Mouse (Mus musculus) large intestine, adult 2 months (tissue): ENCODE results near the gene Aqp1. TPM values are rescaled to one million over a fixed set of nuclear protein-coding genes. Genes with fewer than 3 reads are reported as not detected.

Source experiments
- DNase-seq: peaks from one replicate; pipeline ENCODE4 v3.0.0-alpha.2; 2012; ENCODE audit warnings: low read depth, low spot score
- WGBS: fragments of 180-500 bp; shearing (Covaris S2); methylation state at CpG from one replicate; pipeline ENCODE4 v1.1.7; 2018; 5-methylcytosine and 5-hydroxymethylcytosine counted together
- polyA plus RNA-seq: library from polyadenylated mRNA; depleted of rRNA; stranded (reverse); fragments of >200 nt; gene quantifications from 2 replicates; pipeline ENCODE4 v1.2.3, GENCODE M21; 2012; rRNA removed

The Aqp1 gene
- polyA plus RNA-seq = 168 and 286 TPM in 2 replicates

DNA sequence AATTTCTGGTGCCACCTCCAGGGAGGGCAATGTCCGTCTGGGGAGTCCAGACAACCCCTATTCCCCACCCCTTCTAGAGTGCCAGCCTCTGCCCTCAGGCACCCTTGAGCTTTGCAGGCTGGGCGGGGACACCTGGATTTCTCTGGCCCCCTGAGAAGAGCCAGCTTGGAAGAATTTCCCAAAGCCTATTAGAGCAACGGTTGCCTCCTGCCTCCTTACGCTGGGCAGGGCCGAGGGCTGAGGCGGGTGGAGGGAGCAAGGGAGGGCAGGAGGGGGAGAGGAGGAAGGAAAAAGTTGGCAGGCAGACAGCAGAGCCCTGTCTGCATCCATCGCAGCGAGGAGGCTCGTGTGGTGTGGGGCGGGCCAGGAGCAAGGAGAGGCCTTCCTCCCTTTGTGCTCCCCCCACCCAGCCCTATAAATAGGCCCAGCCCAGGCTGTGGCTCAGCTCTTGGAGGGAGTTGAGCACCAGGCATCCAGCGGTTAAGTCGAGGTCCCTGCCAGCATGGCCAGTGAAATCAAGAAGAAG is at the start of gene Aqp1:
Aqp1 (plus strand) TSS at position 444 of the 526 bp plus-strand sequence.
- DNase-seq = no peak
- WGBS = 4% methylated on average over 12 of the region's 12 CpGs

DNA sequence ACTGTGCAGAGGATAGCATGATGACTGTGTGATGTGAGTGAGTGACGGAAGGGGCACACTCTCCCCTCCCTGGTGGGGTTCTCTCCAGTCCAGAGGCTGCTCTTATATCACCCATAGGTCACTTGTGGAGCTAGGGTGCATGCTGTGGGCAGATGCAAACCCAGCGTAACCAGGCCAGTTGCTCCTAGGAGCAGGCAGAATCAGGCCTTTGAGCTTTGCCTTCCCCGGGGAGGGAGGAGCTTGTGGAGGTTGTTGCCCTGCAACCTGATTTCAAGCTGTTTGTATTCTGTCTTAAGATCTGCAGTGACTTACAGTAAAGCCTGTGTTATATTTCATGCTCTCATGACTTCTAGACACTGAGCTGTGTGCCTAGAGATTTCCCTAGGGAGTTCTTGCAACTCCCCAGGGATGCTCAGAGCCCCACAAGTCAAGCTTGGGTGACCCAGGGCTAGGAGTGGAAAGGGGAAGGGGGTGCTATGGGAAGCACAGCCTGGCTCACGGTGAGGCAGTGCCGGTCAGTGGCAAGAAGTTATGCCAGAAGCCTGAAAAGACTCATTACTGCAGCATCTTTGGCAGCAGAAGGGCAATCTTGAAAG is 48.1 kb upstream of the Aqp1 start:
- WGBS = 73% methylated on average over 5 of the region's 5 CpGs
- DNase-seq = no peak

DNA sequence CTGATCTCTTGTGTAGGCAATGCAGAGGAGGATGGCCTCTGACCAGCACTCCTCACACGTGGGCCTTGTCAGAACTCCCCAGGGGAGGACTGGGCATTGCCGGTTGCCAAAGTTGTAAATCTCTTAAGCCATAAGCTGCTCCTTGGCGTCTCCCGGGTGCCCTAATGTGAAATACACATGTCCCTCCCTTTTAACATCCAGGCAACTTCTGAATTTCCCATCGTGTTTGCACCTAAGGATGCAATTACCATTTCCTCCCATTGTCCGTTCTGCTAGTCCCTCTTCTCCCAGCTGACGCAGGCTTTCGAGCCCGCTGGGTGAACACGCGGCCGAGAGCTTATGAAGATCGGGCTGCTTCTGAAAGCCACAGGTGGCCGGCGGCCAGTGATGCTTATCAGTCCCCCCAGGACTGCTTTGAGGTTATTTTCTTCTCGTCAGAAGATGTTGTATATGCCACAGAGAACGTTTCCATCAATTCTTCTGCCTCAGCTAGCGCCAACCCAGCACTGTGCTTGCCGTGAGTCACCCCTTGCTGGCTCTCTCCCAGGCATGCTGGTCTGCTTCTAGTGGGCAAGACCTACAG is 41.6 kb upstream of the Aqp1 start:
- 70% methylated on average over 19 of the region's 19 CpGs for WGBS
- DNase-seq = no peak

DNA sequence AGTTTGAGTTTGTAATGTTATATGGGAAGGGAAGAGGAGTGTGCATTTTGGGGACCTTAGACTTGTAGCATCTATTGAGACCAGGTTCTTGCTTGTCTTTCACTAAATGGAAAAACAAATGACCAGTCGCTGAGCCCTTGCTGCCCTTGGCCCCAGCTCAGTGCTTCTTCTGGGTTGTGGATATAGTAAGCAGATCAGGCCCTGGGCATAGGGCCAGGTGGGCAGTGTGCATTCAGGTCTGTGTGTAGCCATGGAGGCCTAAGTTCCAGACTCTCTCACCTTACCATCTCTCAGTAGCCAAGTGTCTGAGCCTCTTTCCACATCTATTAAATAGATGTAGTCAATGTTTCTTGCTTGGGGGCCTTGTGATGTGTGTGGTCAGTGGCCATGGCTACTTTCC is 40.9 kb upstream of the Aqp1 start:
- DNase-seq = no peak
- WGBS = 79% methylated on average over 1 of the region's 1 CpGs

DNA sequence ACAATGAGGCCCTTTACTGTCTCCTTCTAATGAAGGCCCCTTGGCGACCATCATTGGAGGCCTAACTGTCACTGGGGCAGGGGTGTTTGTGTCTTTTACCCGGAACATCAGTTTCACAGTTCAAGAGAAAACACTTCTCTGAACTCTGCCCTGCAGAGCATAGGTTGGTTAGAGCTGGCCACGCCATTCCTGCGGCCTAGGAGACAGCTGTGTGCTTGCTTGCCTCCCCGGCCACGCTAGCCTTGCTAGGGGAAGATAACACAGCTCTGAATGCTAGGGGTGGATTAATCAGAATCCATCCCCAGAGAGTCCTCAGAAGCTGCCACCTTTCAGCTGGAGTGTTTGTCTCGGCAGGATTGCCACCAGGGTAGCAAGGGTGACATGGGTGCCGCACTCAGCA is 36.8 kb upstream of the Aqp1 start:
- 54% methylated on average over 8 of the region's 8 CpGs for WGBS
- no peak for DNase-seq

DNA sequence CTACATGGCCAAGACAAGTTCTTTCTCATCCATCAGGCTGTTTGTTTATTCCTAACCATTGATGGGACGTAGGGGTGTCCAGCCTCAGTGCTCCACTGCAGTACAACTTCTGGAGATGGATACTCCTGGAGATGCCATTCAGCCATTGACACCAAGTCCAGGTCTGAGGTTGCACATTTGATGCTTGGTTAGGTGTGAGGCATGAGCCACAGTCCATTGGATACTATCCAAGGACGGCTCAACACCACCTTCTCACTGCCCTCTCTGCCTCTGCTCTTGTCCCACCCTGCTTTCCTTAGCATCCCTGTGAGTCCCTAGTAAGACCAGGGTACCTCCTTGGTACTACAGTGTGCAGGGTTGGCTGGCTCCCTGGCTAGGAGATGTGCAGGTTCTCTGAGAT is 36.3 kb upstream of the Aqp1 start:
- DNase-seq = no peak
- 88% methylated on average over 2 of the region's 2 CpGs for WGBS

DNA sequence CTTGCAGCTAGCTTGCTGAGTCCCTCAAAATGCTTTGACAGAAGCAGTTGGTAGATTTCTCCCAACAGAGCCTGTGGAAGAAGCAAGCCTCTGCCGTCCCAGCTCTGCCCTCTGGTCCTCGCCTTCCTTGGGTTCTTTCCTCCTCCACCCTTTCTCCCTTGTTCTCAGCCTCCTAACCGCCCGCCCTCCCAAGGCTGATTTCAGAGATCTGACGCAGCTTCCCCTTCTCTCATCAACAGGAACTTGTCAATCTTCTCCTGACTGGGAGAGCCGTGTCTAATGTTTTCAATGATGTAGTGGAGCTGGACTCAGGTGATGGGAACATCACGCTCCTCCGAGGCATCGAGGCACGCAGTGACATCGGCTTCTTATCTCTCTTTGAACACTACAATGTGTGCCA is 35.5 kb upstream of the Aqp1 start:
- 91% methylated on average over 11 of the region's 11 CpGs for WGBS
- DNase-seq = no peak

DNA sequence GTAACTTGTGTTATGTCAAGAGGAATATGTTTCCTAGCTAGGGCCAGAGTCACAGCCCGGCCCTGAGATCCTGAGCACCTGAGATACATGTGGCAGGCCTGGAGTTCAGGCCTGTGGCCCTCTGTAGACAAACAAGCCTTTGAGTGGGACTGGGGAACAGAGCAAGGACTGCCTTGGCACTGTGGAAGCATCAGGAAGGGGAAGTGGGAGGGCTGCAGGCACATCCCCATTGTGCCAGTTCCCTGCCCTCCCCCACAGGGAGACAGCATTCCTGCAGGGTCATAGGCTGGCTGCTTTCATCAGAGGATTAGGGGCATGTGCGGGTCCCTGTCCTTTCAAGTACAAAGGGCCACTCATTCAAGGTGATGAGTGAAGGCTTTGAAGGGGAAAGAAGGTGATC is 26.1 kb upstream of the Aqp1 start:
- DNase-seq = no peak
- WGBS = 83% methylated on average over 2 of the region's 2 CpGs

DNA sequence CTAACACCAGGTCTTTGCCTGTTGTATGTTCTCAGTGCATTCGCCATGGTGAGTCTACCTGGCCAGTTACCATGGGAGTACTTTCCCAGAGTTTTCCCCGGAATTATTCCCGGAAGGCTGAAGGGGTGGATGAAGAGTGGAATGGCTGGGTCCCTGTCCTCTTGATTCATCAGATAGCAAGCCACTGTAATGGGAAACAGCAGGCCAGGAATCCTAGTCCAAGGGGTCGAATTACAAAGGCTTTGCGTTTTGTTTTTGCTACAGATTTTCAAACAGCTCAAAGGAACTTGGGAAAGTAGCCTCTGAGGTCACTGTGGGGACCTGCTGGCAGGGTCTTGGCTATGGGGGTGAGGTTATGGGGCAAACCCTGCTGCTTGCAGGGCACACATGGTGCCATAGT is 24.3 kb upstream of the Aqp1 start:
- no peak for DNase-seq
- 79% methylated on average over 5 of the region's 5 CpGs for WGBS

DNA sequence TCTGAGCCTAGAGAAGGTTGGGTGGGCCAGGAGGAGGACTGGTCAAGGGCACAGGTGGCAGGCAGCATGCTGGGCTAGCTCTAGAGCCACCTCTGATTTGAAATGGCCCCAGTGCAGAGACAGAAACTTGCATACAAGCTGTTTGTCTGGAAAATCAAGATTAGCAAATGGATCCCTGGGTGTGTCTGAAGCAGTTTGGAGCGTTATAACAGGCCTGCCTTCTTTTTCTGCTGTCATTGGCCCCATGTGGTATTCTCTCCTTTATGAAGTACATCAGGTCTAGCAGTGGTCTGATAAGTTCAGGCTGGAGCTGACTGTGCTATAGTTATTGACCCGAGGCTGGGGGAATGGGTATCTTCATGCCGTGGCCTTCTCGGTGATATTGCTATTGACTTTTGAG is 22.3 kb upstream of the Aqp1 start:
- 49% methylated on average over 4 of the region's 4 CpGs for WGBS
- DNase-seq = no peak

DNA sequence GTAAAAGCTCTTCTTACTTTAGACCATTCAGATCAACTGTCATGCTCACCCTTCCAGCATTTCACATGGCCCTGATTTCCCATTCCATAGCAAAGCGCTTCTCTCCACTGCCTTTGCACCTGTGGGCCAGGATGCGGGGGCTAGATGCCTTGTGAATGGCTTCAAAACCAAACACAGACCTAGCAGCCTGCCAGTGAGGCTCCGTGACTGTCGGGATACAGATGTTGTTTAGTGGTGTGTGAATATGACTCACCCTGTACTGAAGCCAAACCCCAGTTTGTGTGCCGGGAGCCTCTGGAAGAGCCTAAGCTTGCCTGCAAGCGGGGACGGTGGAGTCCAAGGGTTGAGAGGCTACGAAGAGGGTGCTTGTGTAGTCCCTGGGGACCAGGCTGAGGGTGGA is 21.6 kb upstream of the Aqp1 start:
- 25% methylated on average over 8 of the region's 8 CpGs for WGBS

DNA sequence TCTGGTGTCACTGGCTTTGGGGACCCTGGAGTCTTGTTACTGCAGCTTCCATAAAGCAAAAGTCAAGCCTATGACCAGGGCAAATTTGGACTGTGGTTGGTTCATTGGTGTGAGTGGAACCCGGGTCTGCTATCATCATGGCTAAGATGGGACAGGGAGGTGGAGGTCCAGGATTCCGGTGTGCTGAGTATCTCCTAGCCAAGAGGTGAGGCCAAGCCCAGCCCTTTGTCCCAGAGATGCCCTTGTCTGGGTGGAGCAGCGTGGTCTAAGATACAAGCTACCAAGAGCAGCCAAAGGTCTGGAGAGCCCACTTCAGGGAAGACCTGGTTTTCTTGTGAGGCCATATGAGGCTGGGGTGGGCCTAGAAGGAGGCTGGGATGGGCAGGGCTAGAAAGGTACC is 17.6 kb upstream of the Aqp1 start:
- 98% methylated on average over 3 of the region's 3 CpGs for WGBS
- DNase-seq = no peak

More for the DNA sequence above, 21.6 kb upstream of the Aqp1 start:
- DNase-seq = no peak

DNA sequence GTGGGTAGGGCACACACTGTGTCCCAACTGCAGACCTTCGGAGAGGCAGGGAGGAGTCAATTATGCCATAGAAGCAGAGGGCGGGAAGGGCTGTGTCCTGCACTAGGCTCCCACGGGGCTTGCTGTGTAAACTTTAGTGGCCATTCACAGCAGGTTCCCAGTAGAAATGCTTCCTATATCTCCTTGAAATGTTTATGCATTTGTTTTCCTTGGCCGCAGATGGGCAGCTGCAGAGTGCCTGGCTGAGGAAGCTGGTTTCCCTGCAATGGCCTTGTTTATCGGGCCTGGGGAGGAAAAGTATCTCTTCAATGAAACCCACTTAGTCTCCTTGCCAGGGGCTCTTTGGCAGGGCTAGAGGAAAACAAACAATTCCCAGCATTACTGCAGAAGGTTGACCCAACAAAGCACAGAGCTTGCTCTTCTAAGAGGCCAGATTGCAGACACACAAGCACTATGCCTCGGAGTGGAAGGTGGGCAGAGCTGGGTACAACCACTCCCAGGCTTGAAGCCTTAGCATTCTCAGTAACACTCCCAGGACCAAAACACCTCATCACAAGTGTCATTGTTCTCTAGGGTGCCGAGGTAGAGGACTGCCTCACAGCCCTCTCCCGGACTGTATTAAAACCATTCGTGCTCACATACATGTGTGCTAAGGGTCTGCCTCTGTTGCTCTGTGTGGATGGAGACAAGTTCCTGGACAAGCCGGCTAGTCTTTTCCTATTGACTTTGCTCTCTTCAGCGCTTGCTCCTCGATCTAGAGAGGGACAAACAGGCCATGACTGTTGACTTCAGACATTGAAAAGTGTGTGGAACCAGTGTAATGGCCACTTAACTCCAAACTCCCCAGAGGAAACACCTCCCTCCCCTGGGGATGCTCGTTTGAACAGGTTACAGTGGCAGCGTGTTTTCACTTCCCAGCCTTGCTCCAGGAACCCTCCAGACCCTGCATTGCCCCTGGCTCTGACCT is 16.4 kb upstream of the Aqp1 start:
- no peak for DNase-seq
- WGBS = 49% methylated on average over 14 of the region's 14 CpGs

DNA sequence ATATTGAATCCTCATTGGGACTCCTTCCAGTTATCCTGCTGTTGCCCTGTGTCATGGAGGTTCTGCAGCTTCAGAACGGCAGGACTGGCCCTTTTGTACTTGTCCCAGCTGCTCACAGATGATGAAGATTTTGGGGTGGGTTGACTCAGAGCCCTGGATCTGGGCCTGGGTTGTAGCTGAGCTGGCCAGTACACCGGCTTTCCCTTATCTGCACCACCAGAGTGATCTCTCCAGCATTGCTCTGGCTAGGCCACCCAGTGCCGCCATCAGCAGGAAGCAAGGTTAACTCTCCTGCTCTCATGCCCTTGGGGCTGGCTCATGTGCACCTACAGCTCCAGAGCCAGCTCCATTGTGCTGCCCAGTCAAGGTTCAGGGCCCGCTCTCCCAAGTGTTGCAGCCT is 15.3 kb upstream of the Aqp1 start:
- 85% methylated on average over 4 of the region's 4 CpGs for WGBS
- no peak for DNase-seq

DNA sequence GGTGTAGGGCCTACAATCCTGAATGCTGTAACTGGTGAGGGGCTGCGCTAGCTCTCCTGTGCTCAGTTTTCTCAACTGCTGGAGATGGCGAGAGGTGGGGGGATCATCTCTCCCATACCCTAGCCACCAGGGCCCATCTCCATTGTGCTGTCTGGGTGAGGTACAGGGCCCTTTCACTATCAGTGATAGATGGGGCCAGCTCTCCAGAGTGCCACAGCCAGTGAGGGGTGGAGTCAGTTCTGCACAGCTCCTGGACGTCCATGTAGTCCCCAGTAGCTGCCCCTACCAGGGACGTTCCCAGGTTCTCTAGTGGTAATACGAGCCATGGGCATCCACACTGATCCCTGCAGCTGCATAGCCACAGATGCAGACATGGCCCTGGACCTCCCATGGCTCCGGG is 14.7 kb upstream of the Aqp1 start:
- no peak for DNase-seq
- 94% methylated on average over 6 of the region's 6 CpGs for WGBS

DNA sequence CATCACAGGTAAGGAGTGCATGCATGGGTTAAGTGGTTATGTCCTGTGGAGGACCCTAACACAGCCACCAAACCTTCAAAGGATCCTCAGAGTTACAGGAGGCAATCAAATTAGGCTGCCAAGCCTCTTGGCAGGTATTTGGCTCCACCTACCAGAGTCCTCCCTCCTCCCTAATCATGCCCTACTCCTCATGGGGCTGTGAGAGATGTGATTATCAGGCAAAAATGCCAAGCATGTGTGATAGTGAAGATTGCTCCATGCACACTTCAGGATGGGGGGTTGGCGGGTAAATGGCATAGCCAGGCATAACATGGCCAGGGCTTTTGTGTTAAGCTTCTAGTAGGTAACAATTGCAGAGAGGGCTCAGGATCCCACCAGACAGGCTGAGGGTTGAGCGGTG is 13.3 kb upstream of the Aqp1 start:
- WGBS = 83% methylated on average over 2 of the region's 2 CpGs
- no peak for DNase-seq

DNA sequence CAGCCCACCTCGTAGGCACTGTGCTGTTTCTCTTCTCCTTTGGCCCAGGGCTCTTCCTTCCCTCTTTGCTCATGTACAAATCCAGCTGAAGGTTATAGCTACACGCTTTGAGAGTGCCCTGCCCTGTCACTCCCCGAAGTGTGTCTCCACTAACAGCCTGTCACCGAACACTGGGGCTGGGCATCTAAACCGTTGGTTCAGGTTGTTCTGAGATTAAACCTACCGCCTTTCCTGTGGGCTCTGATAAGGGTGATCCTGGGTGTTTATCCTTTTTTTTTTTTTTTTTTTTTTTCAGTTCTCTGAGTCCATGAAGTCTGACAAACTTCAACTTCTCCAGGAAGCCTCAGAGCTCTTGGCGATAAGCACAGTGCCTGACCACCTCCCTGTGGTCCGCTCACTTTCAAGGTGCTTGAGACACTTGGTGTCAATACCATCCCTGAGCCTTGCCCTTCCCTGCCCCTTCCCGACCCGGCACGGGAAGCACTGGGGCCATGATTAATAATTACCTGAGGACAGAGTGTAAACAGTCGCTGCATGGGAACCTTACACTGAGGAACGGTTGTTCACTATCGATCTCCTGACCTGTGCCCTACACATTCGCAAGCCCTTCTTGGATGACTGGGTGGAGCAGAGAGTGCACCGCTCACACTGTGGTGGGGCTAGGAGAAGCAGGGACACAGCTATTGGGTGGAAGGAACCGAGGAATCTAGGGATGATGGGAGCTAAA is 12.2 kb upstream of the Aqp1 start:
- 30% methylated on average over 17 of the region's 17 CpGs for WGBS
- no peak for DNase-seq

DNA sequence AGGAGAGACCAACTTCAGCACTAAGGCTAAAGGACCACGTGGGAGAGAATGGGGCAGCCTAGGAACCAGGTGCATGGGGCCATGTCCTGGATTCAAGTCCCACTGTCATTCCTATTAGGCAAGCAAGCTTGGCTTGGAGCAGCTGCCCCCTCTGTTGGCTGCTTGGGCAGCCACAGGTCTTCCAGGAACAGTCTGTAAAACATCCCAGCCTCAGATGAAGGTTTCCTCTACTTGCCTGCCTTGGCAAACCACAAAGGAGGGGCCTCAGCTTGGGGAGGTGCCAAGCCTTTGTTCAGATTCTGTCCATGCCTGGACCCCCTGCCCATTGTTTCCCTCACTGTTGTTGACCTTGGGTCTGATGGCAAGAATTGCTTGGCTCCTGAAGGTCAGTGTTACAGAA is 11.4 kb upstream of the Aqp1 start:
- no peak for DNase-seq
- 19% methylated on average over 1 of the region's 1 CpGs for WGBS

DNA sequence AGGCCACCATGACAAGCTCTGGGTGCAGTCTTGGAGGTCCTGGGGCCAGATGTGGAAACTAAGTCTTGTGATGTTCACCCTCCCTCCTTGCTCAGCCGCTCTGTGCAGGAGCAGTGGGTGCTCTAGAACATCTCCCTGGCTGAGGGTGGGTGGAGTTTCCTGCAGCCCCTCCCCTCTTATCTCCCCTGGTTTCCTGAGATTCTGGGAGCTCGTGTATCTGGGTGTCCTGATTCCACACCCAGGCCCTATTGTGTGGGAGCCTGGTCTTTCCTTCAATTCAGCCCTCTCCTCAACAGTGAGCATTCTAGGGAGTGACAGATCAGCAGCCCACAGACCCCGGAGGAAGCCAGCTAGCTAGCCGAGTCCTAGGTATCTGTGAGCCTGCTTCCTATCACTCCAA is 9.9 kb upstream of the Aqp1 start:
- 76% methylated on average over 4 of the region's 4 CpGs for WGBS
- DNase-seq = no peak

DNA sequence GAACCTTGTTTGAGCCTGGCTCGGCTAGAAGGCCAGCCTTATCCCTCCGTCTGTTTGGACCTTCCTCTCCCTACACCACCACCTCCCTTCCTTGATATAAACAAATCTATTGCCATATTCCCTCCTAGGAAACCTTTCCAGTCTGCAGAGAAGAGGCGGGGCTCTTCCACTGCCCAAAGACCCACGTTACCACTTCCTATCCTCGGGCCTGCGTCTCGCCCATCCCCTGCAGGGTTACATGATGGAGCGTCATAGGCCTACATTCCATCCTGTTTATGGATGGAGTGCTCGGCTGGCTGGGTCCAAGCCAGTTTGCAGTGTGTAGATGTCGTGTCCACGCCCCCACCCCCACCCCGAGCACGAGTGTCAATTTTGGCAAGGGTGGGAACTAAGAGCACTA is 8.9 kb upstream of the Aqp1 start:
- no peak for DNase-seq
- WGBS = 57% methylated on average over 13 of the region's 13 CpGs
